Mouse (Mus musculus) hindbrain, embryonic 11.5 days (tissue): ENCODE measurements around the gene Klhl3. TPM values are rescaled to one million over a fixed set of nuclear protein-coding genes. Genes with fewer than 3 reads are reported as not detected.

ENCODE experiments used
- ATAC-seq: fragments of 200-750 bp; cut with Nextera tagmentation; 2 replicates; pipeline ENCODE4 v1.8.0; 2017; ENCODE audit warnings: mild to moderate bottlenecking, moderate TSS enrichment, moderate library complexity; ENCODE audit not compliant: low FRiP score
- DNase-seq: peaks from one replicate; pipeline ENCODE4 v3.0.0-alpha.2; 2015; ENCODE audit warnings: low spot score
- H3K27ac ChIP-seq: fragments of 300-500 bp; sonication (generic); 2 replicates; pipeline ENCODE4 v1.5.1; 2014; ENCODE audit warnings: mild to moderate bottlenecking, low read depth, low read length
- H3K27me3 ChIP-seq: fragments of 300-500 bp; sonication (generic); 2 replicates; pipeline ENCODE4 v1.6.1; 2014; ENCODE audit warnings: mild to moderate bottlenecking, low read length, moderate library complexity, mixed read lengths; ENCODE audit not compliant: control insufficient read depth, insufficient read depth
- H3K36me3 ChIP-seq: fragments of 300-500 bp; sonication (generic); 2 replicates; pipeline ENCODE4 v1.6.1; 2014; ENCODE audit warnings: mild to moderate bottlenecking, low read length, moderate library complexity, mixed read lengths; ENCODE audit not compliant: control insufficient read depth, insufficient read depth
- H3K4me1 ChIP-seq: fragments of 300-500 bp; sonication (generic); replicated peaks from 2 replicates; pipeline ENCODE4 v1.6.1; 2014; ENCODE audit warnings: low read length, mixed read lengths; ENCODE audit not compliant: control insufficient read depth, insufficient read depth
- H3K4me2 ChIP-seq: fragments of 300-500 bp; sonication (generic); replicated peaks from 2 replicates; pipeline ENCODE4 v1.6.1; 2014; ENCODE audit warnings: mild to moderate bottlenecking, low read depth, low read length
- H3K4me3 ChIP-seq: fragments of 300-500 bp; sonication (generic); 2 replicates; pipeline ENCODE4 v1.5.1; 2014; ENCODE audit warnings: low read depth, low read length
- H3K9ac ChIP-seq: fragments of 300-500 bp; sonication (generic); 2 replicates; pipeline ENCODE4 v1.6.1; 2014; ENCODE audit warnings: low read depth, low read length
- H3K9me3 ChIP-seq: fragments of 300-500 bp; sonication (generic); 2 replicates; pipeline ENCODE4 v1.6.1; 2016; ENCODE audit warnings: low read length; ENCODE audit not compliant: control insufficient read depth
- WGBS: fragments of 180-500 bp; shearing (Covaris S2); extraction: QIAGEN DNeasy Blood & Tissue Kit; methylation state at CpG from one replicate; pipeline ENCODE4 v1.1.7; 2014; 5-methylcytosine and 5-hydroxymethylcytosine counted together
- polyA plus RNA-seq: library from polyadenylated mRNA; unstranded; fragments of >200 nt; fragmentation: Nextera tagmentation; extraction: Ambion mirVana; gene quantifications from 2 replicates; pipeline ENCODE4 v1.2.1, GENCODE M21; 2014

Gene Klhl3
- polyA plus RNA-seq, 1 experiment from 2014 or later, result 3.9 TPM

- Histone ChIP-seq H3K4me2 (no peak overlapping the region), H3K27ac (no peak overlapping the region), H3K9ac (no peak overlapping the region), H3K4me3 (no peak overlapping the region), H3K27me3 (no peaks in the 10 kb centered on the region), H3K4me1 (no peaks in the 10 kb centered on the region), H3K9me3 (no peaks in the 10 kb centered on the region), H3K36me3 (no peaks in the 10 kb centered on the region)
- no peak for DNase-seq
- ATAC-seq, result no peak
- whole genome bisulfite sequencing, result 74% methylated on average over 5 of the region's 5 CpGs
These were observed 64.3 kb downstream of the Klhl3 start for GRCm38 (mm10) chr13:58049121-58049520.

GRCm38 (mm10) chr13:58048076-58048475, 65.3 kb downstream of the Klhl3 start:
- no peak for ATAC-seq
- Histone ChIP-seq H3K4me3 (no peak overlapping the region), H3K27ac (no peak overlapping the region), H3K9ac (no peak overlapping the region), H3K27me3 (no peaks in the 10 kb centered on the region), H3K36me3 (no peaks in the 10 kb centered on the region), H3K4me2 (no peak overlapping the region), H3K9me3 (no peaks in the 10 kb centered on the region), H3K4me1 (no peaks in the 10 kb centered on the region)
- WGBS, result 87% methylated on average over 3 of the region's 3 CpGs
- no peak for DNase-seq

GRCm38 (mm10) chr13:58046178-58046577, 67.2 kb downstream of the Klhl3 start:
- Histone ChIP-seq H3K9ac (no peak overlapping the region), H3K27me3 (no peaks in the 10 kb centered on the region), H3K27ac (no peak overlapping the region), H3K4me2 (no peak overlapping the region), H3K36me3 (no peaks in the 10 kb centered on the region), H3K4me3 (no peak overlapping the region), H3K4me1 (no peaks in the 10 kb centered on the region), H3K9me3 (no peaks in the 10 kb centered on the region)
- ATAC-seq (no peak), DNase-seq (no peak)
- 92% methylated on average over 7 of the region's 7 CpGs for WGBS

DNA sequence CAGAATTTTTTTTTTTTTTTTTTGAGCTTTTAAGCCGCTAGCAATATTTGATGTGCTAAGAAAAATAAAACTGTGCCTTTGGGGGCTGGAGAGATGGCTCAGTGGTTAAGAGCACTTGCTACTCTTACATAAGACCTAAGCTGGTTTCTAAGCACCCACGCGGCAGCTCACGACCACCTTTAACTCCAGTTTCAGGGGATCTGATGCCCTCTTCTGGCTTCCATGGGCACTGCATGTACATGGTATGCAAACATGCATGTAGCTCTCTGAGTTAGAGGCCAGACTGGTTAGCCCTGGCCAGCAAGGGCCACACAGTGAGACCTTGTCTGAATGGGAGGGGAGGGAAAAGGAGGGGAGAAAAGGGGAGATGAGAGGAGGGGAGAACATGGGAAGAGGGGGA, 68.1 kb downstream of the Klhl3 start:
- no peaks in the 10 kb centered on the region for H3K4me1 ChIP-seq
- no peaks in the 10 kb centered on the region for H3K9me3 ChIP-seq
- H3K4me2 ChIP-seq, result no peak overlapping the region
- no peaks in the 10 kb centered on the region for H3K36me3 ChIP-seq
- H3K9ac ChIP-seq, result no peak overlapping the region
- DNase-seq (peak; percentile 11), ATAC-seq (no peak)
- WGBS, result 50% methylated on average over 4 of the region's 4 CpGs
- no peak overlapping the region for H3K4me3 ChIP-seq
- H3K27ac ChIP-seq, result no peak overlapping the region
- no peaks in the 10 kb centered on the region for H3K27me3 ChIP-seq

DNA sequence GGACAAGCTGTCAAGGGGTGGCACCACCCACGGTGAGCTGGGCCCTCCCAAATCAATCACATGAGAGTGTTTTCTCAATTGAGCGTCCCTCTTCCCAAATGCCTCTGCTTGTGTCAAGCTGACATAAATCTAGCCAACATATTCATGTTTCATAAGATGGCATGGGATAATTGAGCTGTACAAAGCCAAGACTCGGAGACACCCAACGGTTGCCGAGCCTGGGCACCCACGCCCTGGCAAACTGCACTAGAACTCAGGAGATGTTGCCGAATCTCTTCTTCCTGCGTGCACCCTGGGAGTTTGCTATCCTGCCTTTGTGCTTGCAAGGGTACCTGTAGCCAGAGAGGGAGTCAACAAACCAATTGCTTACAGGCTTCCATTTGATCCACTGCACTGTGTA, 70.1 kb downstream of the Klhl3 start:
- Histone ChIP-seq H3K4me1 (no peaks in the 10 kb centered on the region), H3K27ac (no peak overlapping the region), H3K9ac (no peak overlapping the region), H3K9me3 (no peaks in the 10 kb centered on the region), H3K36me3 (no peaks in the 10 kb centered on the region), H3K4me2 (no peak overlapping the region), H3K4me3 (no peak overlapping the region), H3K27me3 (no peaks in the 10 kb centered on the region)
- ATAC-seq, result no peak
- no peak for DNase-seq
- 94% methylated on average over 8 of the region's 8 CpGs for WGBS

DNA sequence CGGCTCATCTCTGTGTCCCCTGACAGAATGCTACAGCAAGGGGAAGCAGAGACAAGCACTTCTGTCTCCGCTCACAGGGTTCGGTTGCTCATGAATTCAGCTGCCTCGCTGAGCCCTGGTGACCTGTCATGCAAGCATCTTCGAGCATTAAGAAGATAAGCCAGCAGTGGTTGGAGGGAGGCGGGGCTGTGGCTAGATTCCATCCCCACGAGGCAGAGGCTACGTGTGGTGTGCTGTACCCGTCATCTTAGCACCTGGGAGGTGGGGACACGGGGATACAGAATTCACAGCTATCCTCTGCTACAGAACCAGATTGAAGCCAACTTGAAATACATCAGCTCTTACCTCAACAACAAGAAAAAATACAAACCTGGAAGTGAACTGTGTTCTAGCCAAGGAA, 73.3 kb downstream of the Klhl3 start:
- H3K27me3 ChIP-seq, result no peaks in the 10 kb centered on the region

GRCm38 (mm10) chr13:58037506-58037905, 75.9 kb downstream of the Klhl3 start:
- Histone ChIP-seq H3K27me3 (no peaks in the 10 kb centered on the region), H3K9me3 (no peaks in the 10 kb centered on the region), H3K4me2 (no peak overlapping the region), H3K36me3 (no peaks in the 10 kb centered on the region), H3K4me3 (no peak overlapping the region), H3K4me1 (no peaks in the 10 kb centered on the region), H3K9ac (no peak overlapping the region), H3K27ac (no peak overlapping the region)
- ATAC-seq (no peak), DNase-seq (no peak)
- WGBS, result 85% methylated on average over 8 of the region's 8 CpGs

More for the DNA sequence above, 73.3 kb downstream of the Klhl3 start:
- H3K9me3 ChIP-seq, result no peaks in the 10 kb centered on the region
- DNase-seq (no peak), ATAC-seq (no peak)
- H3K4me3 ChIP-seq, result no peak overlapping the region
- H3K27ac ChIP-seq, result no peak overlapping the region
- H3K36me3 ChIP-seq, result no peaks in the 10 kb centered on the region
- no peak overlapping the region for H3K4me2 ChIP-seq
- WGBS, result 84% methylated on average over 10 of the region's 10 CpGs
- no peaks in the 10 kb centered on the region for H3K4me1 ChIP-seq
- no peak overlapping the region for H3K9ac ChIP-seq

DNA sequence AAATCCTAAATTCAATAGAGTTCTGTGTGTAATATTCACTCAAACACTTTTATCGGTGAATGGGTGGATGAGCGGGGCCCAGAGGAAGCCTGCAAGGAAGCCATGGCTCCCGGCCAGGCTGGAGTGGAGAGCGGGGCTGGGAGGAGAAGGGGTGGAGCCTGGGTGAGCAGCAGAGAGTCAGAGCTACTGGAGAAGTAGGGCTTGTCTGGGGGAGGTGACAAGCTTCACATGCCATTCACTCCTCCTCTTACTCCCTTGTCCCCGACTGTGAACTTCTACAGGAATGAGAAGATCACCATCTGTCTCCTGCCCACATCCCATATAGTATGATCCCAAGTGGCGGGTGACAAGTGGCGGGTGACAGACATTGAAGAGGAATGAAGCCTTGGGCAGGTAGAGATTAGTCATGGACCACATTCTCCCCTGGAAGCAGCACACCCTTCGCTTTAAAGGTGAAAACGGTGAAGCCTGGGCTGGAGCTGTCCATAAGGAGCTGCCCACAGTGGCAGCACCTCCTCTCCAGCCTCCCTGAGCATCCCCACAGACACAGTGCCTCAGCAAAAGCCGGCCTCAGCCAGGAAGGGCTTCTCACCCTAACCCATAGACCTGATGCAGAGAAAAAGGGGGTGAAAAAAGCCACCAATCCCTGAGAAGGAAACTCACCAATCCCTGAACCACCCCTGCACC, 77.8 kb downstream of the Klhl3 start:
- Histone ChIP-seq H3K27me3 (no peaks in the 10 kb centered on the region), H3K4me3 (no peak overlapping the region), H3K4me2 (no peak overlapping the region), H3K27ac (no peak overlapping the region), H3K36me3 (no peaks in the 10 kb centered on the region), H3K4me1 (no peaks in the 10 kb centered on the region), H3K9ac (no peak overlapping the region), H3K9me3 (no peaks in the 10 kb centered on the region)
- no peak for ATAC-seq
- WGBS, result 74% methylated on average over 10 of the region's 10 CpGs
- no peak for DNase-seq

DNA sequence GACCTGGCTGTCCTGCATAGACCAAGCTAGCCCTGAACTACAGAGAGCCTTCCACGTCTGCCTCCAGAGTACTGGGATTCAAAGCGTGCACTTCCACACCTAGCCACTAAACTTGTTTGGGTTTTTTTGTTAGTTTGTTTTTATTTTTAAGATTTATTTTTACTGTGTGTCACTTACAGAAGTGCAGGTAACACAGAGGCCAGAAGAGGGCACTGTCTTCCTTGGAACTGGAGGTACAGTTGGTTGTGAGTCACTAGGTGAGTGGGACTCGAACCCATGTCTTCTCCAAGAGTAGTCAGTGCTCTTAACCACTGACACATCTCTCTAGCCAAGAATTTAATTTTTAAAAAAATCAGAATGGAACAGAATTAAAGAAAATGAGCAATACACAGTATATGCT, 78.4 kb downstream of the Klhl3 start:
- DNase-seq (no peak), ATAC-seq (no peak)
- Histone ChIP-seq H3K9ac (no peak overlapping the region), H3K27ac (no peak overlapping the region), H3K4me2 (no peak overlapping the region), H3K27me3 (no peaks in the 10 kb centered on the region), H3K4me1 (no peaks in the 10 kb centered on the region), H3K4me3 (no peak overlapping the region), H3K9me3 (no peaks in the 10 kb centered on the region), H3K36me3 (no peaks in the 10 kb centered on the region)
- WGBS, result 93% methylated on average over 3 of the region's 3 CpGs
